Mouse (Mus musculus) bone marrow macrophage, adult 2 months (primary cell): ENCODE measurements around the gene Baiap2.

ENCODE experiments used
- CTCF ChIP-seq: IDR thresholded peaks from 2 replicates; pipeline ENCODE4 v1.5.1; 2012; ENCODE audit warnings: low read depth, mild to moderate bottlenecking, low read length, moderate library complexity
- POLR2A ChIP-seq: IDR thresholded peaks from 2 replicates; pipeline ENCODE4 v1.6.1; 2012; ENCODE audit warnings: mild to moderate bottlenecking, low read depth, low read length, borderline replicate concordance

GRCm38 (mm10) chr11:119982236-119982635 is 39.7 kb downstream of the Baiap2 start:
- TF ChIP-seq CTCF (no peak), POLR2A (no peak)
